Mouse (Mus musculus): ENCODE measurements around the gene Apex1.
A peak's percentile ranks its signal among the peaks of the same experiment; 100 is the strongest.
"Not testable (repeated sequence)": the region's sequence is repeated elsewhere in the genome, so short reads cannot be mapped to it uniquely, and the experiment has no call there.

The Apex1 gene

GRCm38 (mm10) chr14:50927366-50927765, 2.6 kb downstream of the Apex1 start:
- DNase-seq, result no peak

GRCm38 (mm10) chr14:50929951-50930350, 5.2 kb downstream of the Apex1 start:
- DNase-seq, result no peak

- peak; percentile 85 for DNase-seq
Observed at GRCm38 (mm10) chr14:50930377-50930753, 5.6 kb downstream of the Apex1 start.

GRCm38 (mm10) chr14:50930754-50931492, 6.2 kb downstream of the Apex1 start, which contains the start of the genes Pip4p1 and Pnp:
Gene Pip4p1 (minus strand): TSS chr14:50930856.
Gene Pnp (plus strand): TSS chr14:50931082.
- DNase-seq, result peak; percentile 99

GRCm38 (mm10) chr14:50931493-50932020, 6.8 kb downstream of the Apex1 start:
- DNase-seq, result no peak

GRCm38 (mm10) chr14:50936649-50937048, 11.9 kb downstream of the Apex1 start:
- DNase-seq, result no peak

GRCm38 (mm10) chr14:50938119-50938908, 13.5 kb downstream of the Apex1 start:
- DNase-seq, result no peak

GRCm38 (mm10) chr14:50938940-50939339, 14.2 kb downstream of the Apex1 start:
- DNase-seq, result no peak

GRCm38 (mm10) chr14:50943932-50944667, 19.3 kb downstream of the Apex1 start, which contains the start of gene Gm49342:
Gene Gm49342 (plus strand): TSS chr14:50944517.
- DNase-seq, result peak; percentile 97

- not testable (repeated sequence) for DNase-seq
Observed at GRCm38 (mm10) chr14:50944668-50945033, 19.9 kb downstream of the Apex1 start.

GRCm38 (mm10) chr14:50945081-50945480, 20.3 kb downstream of the Apex1 start:
- not testable (repeated sequence) for DNase-seq

- DNase-seq, result not testable (repeated sequence)
Observed at GRCm38 (mm10) chr14:50945526-50945925, 20.8 kb downstream of the Apex1 start.

- no peak for DNase-seq
Observed at GRCm38 (mm10) chr14:50955487-50955886, 30.7 kb downstream of the Apex1 start.

GRCm38 (mm10) chr14:50955942-50956508, 31.3 kb downstream of the Apex1 start, which contains the start of gene Pnp2:
Gene Pnp2 (plus strand): TSS chr14:50955992.
- peak; percentile 64 for DNase-seq

- not testable (repeated sequence) for DNase-seq
Observed at GRCm38 (mm10) chr14:50956724-50957123, 32.0 kb downstream of the Apex1 start.

- DNase-seq, result not testable (repeated sequence)
Observed at GRCm38 (mm10) chr14:50957146-50957545, 32.4 kb downstream of the Apex1 start.

GRCm38 (mm10) chr14:50958289-50958995, 33.7 kb downstream of the Apex1 start:
- DNase-seq, result peak; percentile 21

GRCm38 (mm10) chr14:50968216-50968980, 43.6 kb downstream of the Apex1 start:
- no peak for DNase-seq

GRCm38 (mm10) chr14:50969041-50969440, 44.3 kb downstream of the Apex1 start:
- no peak for DNase-seq

- peak; percentile 10 for DNase-seq
Observed at GRCm38 (mm10) chr14:50969558-50970544, 45.1 kb downstream of the Apex1 start.
